Mouse (Mus musculus) kidney, adult 9 months (tissue): Measurements from ENCODE around the gene Gm20388.
A peak's percentile ranks its signal among the peaks of the same experiment; 100 is the strongest.

Experiments used
- DNase-seq: peaks from one replicate; pipeline ENCODE4 v3.0.0; 2022

Gm20388 gene

GRCm38 (mm10) chr8:120126357-120127161, 215.9 kb downstream of the Gm20388 start:
- no peak for DNase-seq

GRCm38 (mm10) chr8:120129547-120129946, 218.9 kb downstream of the Gm20388 start:
- DNase-seq = no peak

GRCm38 (mm10) chr8:120131158-120131557, 220.5 kb downstream of the Gm20388 start:
- no peak for DNase-seq

- peak; percentile 64 for DNase-seq
Observed at GRCm38 (mm10) chr8:120133169-120133568, 222.5 kb downstream of the Gm20388 start.

GRCm38 (mm10) chr8:120135687-120136086, 225.0 kb downstream of the Gm20388 start:
- DNase-seq = no peak

- no peak for DNase-seq
Observed at GRCm38 (mm10) chr8:120136618-120137017, 226.0 kb downstream of the Gm20388 start.

- no peak for DNase-seq
Observed at GRCm38 (mm10) chr8:120138958-120139357, 228.3 kb downstream of the Gm20388 start.

- DNase-seq = no peak
Observed at GRCm38 (mm10) chr8:120140769-120141168, 230.1 kb downstream of the Gm20388 start.

- no peak for DNase-seq
Observed at GRCm38 (mm10) chr8:120143911-120144651, 233.4 kb downstream of the Gm20388 start.

- DNase-seq = no peak
Observed at GRCm38 (mm10) chr8:120144652-120145301, 234.1 kb downstream of the Gm20388 start.

- DNase-seq = no peak
Observed at GRCm38 (mm10) chr8:120146051-120146450, 235.4 kb downstream of the Gm20388 start.

- DNase-seq = no peak
Observed at GRCm38 (mm10) chr8:120150028-120150427, 239.4 kb downstream of the Gm20388 start.

GRCm38 (mm10) chr8:120151151-120151550, 240.5 kb downstream of the Gm20388 start:
- no peak for DNase-seq

- no peak for DNase-seq
Observed at GRCm38 (mm10) chr8:120152636-120153035, 242.0 kb downstream of the Gm20388 start.

- DNase-seq = no peak
Observed at GRCm38 (mm10) chr8:120160366-120160765, 249.7 kb downstream of the Gm20388 start.

- no peak for DNase-seq
Observed at GRCm38 (mm10) chr8:120161658-120162403, 251.2 kb downstream of the Gm20388 start.

GRCm38 (mm10) chr8:120162404-120162752, 251.7 kb downstream of the Gm20388 start:
- no peak for DNase-seq

- DNase-seq = no peak
Observed at GRCm38 (mm10) chr8:120163376-120163775, 252.7 kb downstream of the Gm20388 start.

- peak; percentile 58 for DNase-seq
Observed at GRCm38 (mm10) chr8:120164026-120164425, 253.4 kb downstream of the Gm20388 start.

- DNase-seq = no peak
Observed at GRCm38 (mm10) chr8:120167136-120167535, 256.5 kb downstream of the Gm20388 start.

GRCm38 (mm10) chr8:120167821-120168220, 257.2 kb downstream of the Gm20388 start:
- no peak for DNase-seq

- no peak for DNase-seq
Observed at GRCm38 (mm10) chr8:120169119-120169518, 258.5 kb downstream of the Gm20388 start.

- DNase-seq = no peak
Observed at GRCm38 (mm10) chr8:120173195-120173594, 262.6 kb downstream of the Gm20388 start.
